Mouse (Mus musculus) MEL (cell line): Measurements from ENCODE around the gene Iqcf3. TPM values are rescaled to one million over a fixed set of nuclear protein-coding genes. Genes with fewer than 3 reads are reported as not detected.

Experiments
- DNase-seq: peaks from one replicate; pipeline ENCODE4 v3.0.0; 2011; ENCODE audit warnings: low read depth, low spot score
- H3K27ac ChIP-seq: 2 replicates; pipeline ENCODE4 v1.5.1; 2012; ENCODE audit warnings: low read depth, mild to moderate bottlenecking, control low read depth, low read length, moderate library complexity; ENCODE audit not compliant: control insufficient read depth
- H3K27me3 ChIP-seq, 2 experiments: fragments of 150-350 bp in 1 of 2; sonication (generic) in 1 of 2; 2 replicates each; pipeline ENCODE4 v1.6.1; 2012; ENCODE audit warnings: low read length in 2 of 2, mild to moderate bottlenecking in 2 of 2, improper control_type of control experiment in 1 of 2, moderate library complexity in 1 of 2; ENCODE audit not compliant: insufficient read depth in 2 of 2, control insufficient read depth in 1 of 2
- H3K36me3 ChIP-seq, 2 experiments: 2 replicates each; pipeline ENCODE4 v1.6.1; 2012 to 2014; ENCODE audit warnings: low read length in 2 of 2, improper control_type of control experiment in 1 of 2, inconsistent platforms in 1 of 2, mild to moderate bottlenecking in 1 of 2; ENCODE audit not compliant: insufficient read depth in 2 of 2, control insufficient read depth in 1 of 2
- H3K4me1 ChIP-seq, 2 experiments: fragments of 150-350 bp in 1 of 2; sonication (generic) in 1 of 2; 2 replicates each; pipeline ENCODE4 v1.6.1; 2012; ENCODE audit warnings: low read length in 2 of 2, improper control_type of control experiment in 1 of 2, mild to moderate bottlenecking in 1 of 2; ENCODE audit not compliant: insufficient read depth in 2 of 2, control insufficient read depth in 1 of 2
- H3K4me3 ChIP-seq, 2 experiments: fragments of 150-350 bp in 1 of 2; sonication (generic) in 1 of 2; 2 replicates each; pipeline ENCODE4 v1.5.1; 2012; ENCODE audit warnings: low read depth in 2 of 2, low read length in 2 of 2, mild to moderate bottlenecking in 2 of 2, moderate library complexity in 2 of 2, control low read depth in 1 of 2, improper control_type of control experiment in 1 of 2; ENCODE audit not compliant: control insufficient read depth in 1 of 2, insufficient read depth in 1 of 2
- H3K79me2 ChIP-seq: 2 replicates; pipeline ENCODE4 v1.6.1; 2012; ENCODE audit warnings: mild to moderate bottlenecking, low read length, moderate library complexity; ENCODE audit not compliant: control insufficient read depth, poor library complexity, insufficient read depth
- H3K9ac ChIP-seq: 2 replicates; pipeline ENCODE4 v1.6.1; 2012; ENCODE audit warnings: low read depth, mild to moderate bottlenecking, control low read depth, low read length, moderate library complexity; ENCODE audit not compliant: control insufficient read depth, poor library complexity, severe bottlenecking
- H3K9me3 ChIP-seq: fragments of 150-350 bp; sonication (generic); replicated peaks from 2 replicates; pipeline ENCODE4 v1.6.1; 2012; ENCODE audit warnings: mild to moderate bottlenecking, low read length, improper control_type of control experiment, moderate library complexity; ENCODE audit not compliant: insufficient read depth
- ELF1 ChIP-seq: IDR thresholded peaks from 2 replicates; pipeline ENCODE4 v1.6.1; 2014; ENCODE audit warnings: low read depth, mild to moderate bottlenecking, inconsistent platforms, low read length, improper control_type of control experiment, moderate library complexity
- EP300 ChIP-seq, 2 experiments: IDR thresholded peaks; 2 replicates each; pipeline ENCODE4 v1.6.1; 2011; ENCODE audit warnings: improper control_type of control experiment in 2 of 2, low read length in 2 of 2, low read depth in 1 of 2, mild to moderate bottlenecking in 1 of 2
- ETS1 ChIP-seq: IDR thresholded peaks from 2 replicates; pipeline ENCODE4 v1.6.1; 2012; ENCODE audit warnings: low read depth, mild to moderate bottlenecking, inconsistent platforms, low read length, improper control_type of control experiment, moderate library complexity
- GABPA ChIP-seq: IDR thresholded peaks from 2 replicates; pipeline ENCODE4 v1.6.1; 2012; ENCODE audit warnings: low read depth, mild to moderate bottlenecking, inconsistent platforms, low read length, improper control_type of control experiment, moderate library complexity
- GATA1 ChIP-seq: IDR thresholded peaks from 2 replicates; pipeline ENCODE4 v1.6.1; 2011; ENCODE audit warnings: low read depth, low read length, improper control_type of control experiment
- MAFK ChIP-seq: IDR thresholded peaks from 2 replicates; pipeline ENCODE4 v1.6.1; 2011; ENCODE audit warnings: low read depth, mild to moderate bottlenecking, low read length, improper control_type of control experiment, borderline replicate concordance
- MAX ChIP-seq: IDR thresholded peaks from 2 replicates; pipeline ENCODE4 v1.6.1; 2011; ENCODE audit warnings: low read length, improper control_type of control experiment
- MEF2A ChIP-seq: IDR thresholded peaks from 2 replicates; pipeline ENCODE4 v1.6.1; 2014; ENCODE audit warnings: low read depth, mild to moderate bottlenecking, inconsistent platforms, low read length, improper control_type of control experiment; ENCODE audit not compliant: poor library complexity, insufficient replicate concordance, severe bottlenecking; ENCODE audit errors: extremely low read depth
- MXI1 ChIP-seq: IDR thresholded peaks from 2 replicates; pipeline ENCODE4 v1.6.1; 2011; ENCODE audit warnings: mild to moderate bottlenecking, low read depth, low read length, improper control_type of control experiment
- MYC ChIP-seq: IDR thresholded peaks from 2 replicates; pipeline ENCODE4 v1.6.1; 2011; ENCODE audit warnings: low read depth, mild to moderate bottlenecking, low read length, improper control_type of control experiment, moderate library complexity
- NELFE ChIP-seq: IDR thresholded peaks from 2 replicates; pipeline ENCODE4 v1.6.1; 2011; ENCODE audit warnings: low read depth, low read length, improper control_type of control experiment
- POLR2AphosphoS2 ChIP-seq: IDR thresholded peaks from 2 replicates; pipeline ENCODE4 v1.6.1; 2011; ENCODE audit warnings: low read length, improper control_type of control experiment
- POLR2AphosphoS5 ChIP-seq: IDR thresholded peaks from 2 replicates; pipeline ENCODE4 v1.6.1; 2012; ENCODE audit warnings: low read depth, borderline replicate concordance, mild to moderate bottlenecking, inconsistent platforms, low read length, moderate library complexity, mixed read lengths
- RCOR1 ChIP-seq: IDR thresholded peaks from 2 replicates; pipeline ENCODE4 v1.6.1; 2012; ENCODE audit warnings: low read depth, mild to moderate bottlenecking, inconsistent platforms, low read length, improper control_type of control experiment
- SIN3A ChIP-seq: IDR thresholded peaks from 2 replicates; pipeline ENCODE4 v1.6.1; 2012; ENCODE audit warnings: low read length, improper control_type of control experiment, inconsistent platforms
- TAL1 ChIP-seq: IDR thresholded peaks from 2 replicates; pipeline ENCODE4 v1.6.1; 2012; ENCODE audit warnings: mild to moderate bottlenecking, inconsistent platforms, low read length, moderate library complexity, mixed read lengths
- TBP ChIP-seq: IDR thresholded peaks from 2 replicates; pipeline ENCODE4 v1.8.0; 2011; ENCODE audit warnings: low read depth, low read length, improper control_type of control experiment
- UBTF ChIP-seq: IDR thresholded peaks from 2 replicates; pipeline ENCODE4 v1.6.1; 2012; ENCODE audit warnings: low read depth, mild to moderate bottlenecking, inconsistent platforms, low read length, improper control_type of control experiment, moderate library complexity, borderline replicate concordance; ENCODE audit not compliant: insufficient read depth
- ZC3H11A ChIP-seq: IDR thresholded peaks from 2 replicates; pipeline ENCODE4 v1.6.1; 2012; ENCODE audit warnings: low read depth, mild to moderate bottlenecking, inconsistent platforms, low read length, improper control_type of control experiment
- ZNF384 ChIP-seq: IDR thresholded peaks from 2 replicates; pipeline ENCODE4 v1.6.1; 2012; ENCODE audit warnings: low read depth, mild to moderate bottlenecking, inconsistent platforms, low read length, improper control_type of control experiment
- polyA plus RNA-seq, 2 experiments: library from polyadenylated mRNA; stranded (reverse) in 1 of 2; unstranded in 1 of 2; fragments of >175 nt in 1 of 2; fragments of >200 nt in 1 of 2; gene quantifications; 2 replicates each; pipeline versions ENCODE4 v1.2.1 to v1.2.4; 2012; ENCODE audit warnings: low replicate concordance in 2 of 2, low read depth in 1 of 2; ENCODE audit not compliant: insufficient read length in 2 of 2, insufficient read depth in 1 of 2, missing spikeins in 1 of 2
- total RNA-seq: library from RNA; depleted of rRNA; stranded (reverse); fragments of 300-350 nt; gene quantifications from 2 replicates; pipeline ENCODE4 v1.2.3, GENCODE M21; 2012

Gene Iqcf3
- total and polyA plus RNA-seq, 3 experiments, result not detected

DNA sequence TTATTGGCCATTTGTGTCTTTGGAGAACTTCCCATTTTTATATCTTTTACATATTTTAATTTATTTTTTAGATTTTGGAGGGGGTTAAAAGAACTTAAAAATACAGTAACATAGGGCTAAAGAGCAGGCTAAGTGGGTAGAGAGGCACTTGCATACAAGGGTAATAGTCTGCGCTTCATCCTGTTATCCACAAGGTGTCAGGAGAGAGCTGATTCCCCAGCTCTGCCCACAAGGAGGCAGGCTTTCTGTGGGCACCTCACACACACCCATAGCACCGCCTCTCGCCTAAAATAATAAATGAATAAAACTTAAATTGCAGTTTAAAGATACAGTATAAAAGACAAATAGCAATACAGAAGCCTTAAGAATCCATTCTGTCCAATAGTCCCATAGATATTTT, 29.6 kb downstream of the Iqcf3 start (continued):
- TF ChIP-seq NELFE (no peak), TBP (no peak), UBTF (no peak), EP300 (IDR thresholded peaks at IDR 0.05; ENCODE audit: low read depth in 1 of 2, low read length in 2 of 2) (no peak), MAFK (no peak), MEF2A (no peak), MAX (no peak), ZNF384 (no peak), SIN3A (no peak), MYC (0 out of 2 replicates have a peak, but pooled peaks have one; percentile 33), GABPA (no peak), ZC3H11A (peak; percentile 44; the same call in 1 of the 2 replicates), POLR2AphosphoS2 (no peak), TAL1 (no peak)

DNA sequence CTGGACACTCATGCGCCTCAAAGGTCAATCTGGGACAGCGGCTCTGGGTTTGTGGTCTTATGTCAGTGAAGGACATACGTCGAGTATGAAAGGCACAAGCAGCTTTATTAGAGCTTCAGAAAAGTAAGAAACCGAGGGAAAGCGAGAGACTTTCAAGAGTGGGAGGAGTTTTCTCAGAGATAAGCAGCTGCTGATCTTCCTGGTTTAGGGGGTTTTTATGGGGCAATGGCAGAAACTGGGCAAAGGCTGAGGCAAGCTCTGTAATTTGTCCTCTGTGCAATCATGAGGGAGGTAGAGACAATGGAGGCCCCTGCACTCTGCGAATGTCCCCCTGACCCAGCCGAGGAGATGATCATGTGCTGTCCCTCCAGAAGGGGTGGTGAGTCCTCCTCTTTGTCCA, 41.5 kb downstream of the Iqcf3 start:
- peak; percentile 66 for DNase-seq
- H3K4me3 ChIP-seq, result peak overlapping the region; percentile 25 to 28
- no peak for TF ChIP-seq ETS1
- TF ChIP-seq SIN3A, result no peak
- TF ChIP-seq MAX, result 0 out of 2 replicates have a peak, but pooled peaks have one; percentile 22
- TF ChIP-seq ELF1, result peak; percentile 51; the same call in 1 of the 2 replicates
- peak; percentile 43 for TF ChIP-seq GATA1
- no peak for TF ChIP-seq RCOR1
- peak; percentile 16; the same call in 1 of the 2 replicates for TF ChIP-seq TAL1

DNA sequence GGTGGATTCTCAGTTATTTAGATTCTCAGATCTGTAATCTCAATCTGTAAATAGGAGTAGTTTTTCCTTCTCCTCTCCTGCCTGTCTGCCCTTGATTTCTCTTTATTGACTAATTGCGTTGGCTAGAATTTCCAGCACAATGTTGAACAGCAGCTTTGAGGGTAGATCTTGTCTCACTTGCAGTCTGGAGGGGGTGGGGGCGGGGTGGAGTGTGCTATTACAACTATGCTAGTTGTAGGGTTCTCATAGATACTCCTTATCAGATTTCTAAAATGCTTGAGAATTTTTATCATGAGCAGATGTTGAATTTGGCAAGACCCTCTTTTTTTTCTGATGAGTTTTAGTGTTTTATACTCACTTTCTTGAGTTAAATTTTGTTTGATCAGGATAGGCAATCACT, 42.0 kb downstream of the Iqcf3 start:
- peak; percentile 19 for DNase-seq
- H3K36me3 ChIP-seq, result peaks cover 0 to 8% of the 10 kb centered on the region in 2 experiments; a peak in 2 of 4 replicates
- no peaks in the 10 kb centered on the region for H3K9me3 ChIP-seq
- no peaks in the 10 kb centered on the region for H3K27me3 ChIP-seq
- H3K27ac ChIP-seq, result no peak overlapping the region
- TF ChIP-seq POLR2AphosphoS2, result no peak
- peak; percentile 38; the same call in 1 of the 2 replicates for TF ChIP-seq GATA1
- TF ChIP-seq MXI1, result no peak
- TF ChIP-seq POLR2AphosphoS5, result no peak
- no peaks in the 10 kb centered on the region for H3K79me2 ChIP-seq
- H3K4me1 ChIP-seq, result peaks cover 0 to 11% of the 10 kb centered on the region in 2 experiments; a peak in 2 of 4 replicates
- H3K4me3 ChIP-seq, result peak overlapping the region; percentile 25 to 28; a peak in 2 of 4 replicates
- no peak overlapping the region for H3K9ac ChIP-seq

More for the DNA sequence above, 41.5 kb downstream of the Iqcf3 start:
- Histone ChIP-seq H3K9ac (0 out of 2 replicates have a peak overlapping the region, but pooled peaks have one; percentile 28), H3K9me3 (no peaks in the 10 kb centered on the region), H3K27me3 (no peaks in the 10 kb centered on the region), H3K4me1 (peaks cover 0 to 11% of the 10 kb centered on the region in 2 experiments; a peak in 2 of 4 replicates), H3K27ac (no peak overlapping the region), H3K79me2 (no peaks in the 10 kb centered on the region), H3K36me3 (peaks cover 0 to 8% of the 10 kb centered on the region in 2 experiments; a peak in 2 of 4 replicates)
